In the genomic region with DNA sequence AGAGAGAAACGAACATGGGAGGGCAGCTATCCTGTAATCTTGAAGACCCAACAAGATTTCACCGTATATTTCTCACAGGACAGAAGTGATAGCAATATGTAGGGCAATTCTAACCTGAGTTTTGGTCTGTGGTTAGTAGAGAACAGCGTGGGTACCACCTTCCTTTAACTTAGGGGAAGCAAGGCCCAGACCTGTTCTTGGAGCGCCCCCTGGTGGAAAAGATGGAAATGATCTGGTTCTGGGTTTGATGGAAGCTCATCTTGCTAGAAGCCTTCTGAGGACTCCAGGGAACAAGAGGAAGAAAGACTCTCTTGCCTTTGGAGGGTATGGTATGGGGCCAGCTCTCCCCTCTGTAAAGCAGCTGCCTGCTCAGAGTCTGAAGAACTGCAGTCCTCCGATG, we compare ENCODE assay signal across 8 mouse cellular contexts. TPM values are rescaled to one million over a fixed set of nuclear protein-coding genes. Genes with fewer than 3 reads are reported as not detected.
DNase-seq lines count a peak whose midpoint lies in the region; ATAC-seq and TF ChIP-seq lines count a peak whose summit lies in the region.

No protein-coding gene starts in this region.

- H3K9ac ChIP-seq in lung, postnatal 0 days (replicated peaks; ENCODE audit: low read depth) = no peak overlapping the region

- H3K4me2 ChIP-seq in lung, postnatal 0 days (replicated peaks; ENCODE audit: low read depth, low read length) = no peak overlapping the region

- no peaks in the 10 kb centered on the region for H3K9me3 ChIP-seq in lung, postnatal 0 days (ENCODE audit: low read length)

- no peak for TF ChIP-seq EP300 in lung, postnatal 0 days (IDR thresholded peaks at IDR 0.05)

- H3K36me3 ChIP-seq in lung, postnatal 0 days (ENCODE audit: insufficient read depth, low read length) = no peaks in the 10 kb centered on the region

- H3K27ac ChIP-seq in lung, postnatal 0 days (ENCODE audit: low read length) = no peak overlapping the region

- no peaks in the 10 kb centered on the region for H3K4me1 ChIP-seq in lung, postnatal 0 days (ENCODE audit: insufficient read depth, low read depth, low read length)

- H3K27me3 ChIP-seq in lung, postnatal 0 days (replicated peaks; ENCODE audit: insufficient read depth, low read length) = no peaks in the 10 kb centered on the region

- ATAC-seq in CD4-positive, CD25-positive, alpha-beta regulatory T cell, adult 4 months = no peak
- no peak for ATAC-seq in lung, postnatal 0 days

- TF ChIP-seq CTCF in lung, postnatal 0 days (IDR thresholded peaks at IDR 0.05) = peak; percentile 84

- DNase-seq in CD4-positive, CD25-positive, alpha-beta regulatory T cell, adult 2 months (ENCODE audit: low read depth, low spot score) = peak; percentile 64
- DNase-seq in T-cell, adult 2 months (ENCODE audit: low spot score) = peak; percentile 18
- DNase-seq in cerebellum, postnatal 14 days = peak; percentile 88 to 90
- peak; percentile 80 to 87 for DNase-seq in frontal cortex, postnatal 36 days (ENCODE audit: low spot score in 2 of 2)
- peak; percentile 83 for DNase-seq in layer of hippocampus, adult 11-12 months (ENCODE audit: low spot score)
- DNase-seq in lung, postnatal 0 days (ENCODE audit: low spot score) = peak; percentile 61
- peak; percentile 82 for DNase-seq in right cerebral cortex, postnatal 4 days

- 29% methylated on average over 5 of the region's 5 CpGs for WGBS in lung, postnatal 0 days

- H3K4me3 ChIP-seq in lung, postnatal 0 days (ENCODE audit: low read depth, low read length) = no peak overlapping the region

RNA-seq across cellular contexts. Expression of a gene that starts 10.5 kb away (rescaled TPM):
- polyA plus RNA-seq in CD4-positive, CD25-positive, alpha-beta regulatory T cell, adult 4 months (2017; shearing (Covaris generic)) = not detected
- not detected in 2 replicates for polyA plus RNA-seq in lung, postnatal 0 days (2015; fragmentation: Nextera tagmentation; extraction: Ambion mirVana)

RNA-seq across cellular contexts. Expression of a gene that starts 38.6 kb away (rescaled TPM):
- polyA plus RNA-seq in CD4-positive, CD25-positive, alpha-beta regulatory T cell, adult 4 months (2017; shearing (Covaris generic)) = not detected
- not detected in 2 replicates for polyA plus RNA-seq in lung, postnatal 0 days (2015; fragmentation: Nextera tagmentation; extraction: Ambion mirVana)

RNA-seq across cellular contexts. Expression of a gene that starts 52.2 kb away (rescaled TPM):
- 10 to 100 TPM; 21.1 to 28.6 TPM for polyA plus RNA-seq in CD4-positive, CD25-positive, alpha-beta regulatory T cell, adult 4 months (2017; shearing (Covaris generic))
- 2.7 and 3.3 TPM in 2 replicates for polyA plus RNA-seq in lung, postnatal 0 days (2015; fragmentation: Nextera tagmentation; extraction: Ambion mirVana)

Comparison
In these comparisons a context has a peak if more than half of its experiments do, and no peak if none do; other contexts are left out.
1. DNase-seq: peak in every context shown above with its lines; median percentile 89 in cerebellum, postnatal 14 days; 84 in frontal cortex, postnatal 36 days; 83 in layer of hippocampus, adult 11-12 months; 82 in right cerebral cortex, postnatal 4 days; 64 in CD4-positive, CD25-positive, alpha-beta regulatory T cell, adult 2 months; 61 in lung, postnatal 0 days; 18 in T-cell, adult 2 months.